In genomic region chr13:52070731-52071663, GRCm38 (mm10) we compare ENCODE assay signal across 21 mouse cellular contexts.
DNase-seq lines count a peak whose midpoint lies in the region; ATAC-seq lines count a peak whose summit lies in the region.
"Had no signal": no experiment of that assay in that cellular context is flagged by ENCODE, and none has a peak within 500 bp of the region (broad histone marks: within the 10 kb centered on the region; RNA-seq: fewer than 3 reads in every experiment).

No protein-coding gene starts in this region.

- peaks cover 31% of the 10 kb centered on the region for H3K4me1 ChIP-seq in liver, embryonic 15.5 days (replicated peaks)
- H3K4me1 ChIP-seq in midbrain, embryonic 16.5 days (ENCODE audit: control insufficient read depth, insufficient read depth, low read length): no peaks in the 10 kb centered on the region
- H3K4me1 ChIP-seq: hindbrain, embryonic 15.5 days; stomach, embryonic 15.5 days had no signal

- H3K4me3 ChIP-seq in liver, embryonic 15.5 days (replicated peaks): no peak overlapping the region
- no peak overlapping the region for H3K4me3 ChIP-seq in midbrain, embryonic 16.5 days (ENCODE audit: low read depth, low read length)
- H3K4me3 ChIP-seq: embryonic facial prominence, embryonic 13.5 days; forebrain, embryonic 10.5 days; hindbrain, embryonic 15.5 days; layer of hippocampus, adult 2 months; left cerebral cortex, adult 2 months; lung, embryonic 15.5 days; stomach, embryonic 15.5 days had no signal

- no peaks in the 10 kb centered on the region for H3K27me3 ChIP-seq in liver, embryonic 15.5 days
- H3K27me3 ChIP-seq in midbrain, embryonic 16.5 days (ENCODE audit: control insufficient read depth, insufficient read depth, low read depth, low read length): no peaks in the 10 kb centered on the region
- H3K27me3 ChIP-seq: embryonic facial prominence, embryonic 13.5 days; hindbrain, embryonic 15.5 days; lung, embryonic 15.5 days; stomach, embryonic 15.5 days had no signal

- H3K9ac ChIP-seq in liver, embryonic 15.5 days: no peak overlapping the region
- no peak overlapping the region for H3K9ac ChIP-seq in midbrain, embryonic 16.5 days (ENCODE audit: low read depth, low read length)
- H3K9ac ChIP-seq: embryonic facial prominence, embryonic 13.5 days; hindbrain, embryonic 15.5 days; lung, embryonic 15.5 days; stomach, embryonic 15.5 days had no signal

- H3K27ac ChIP-seq in liver, embryonic 15.5 days (replicated peaks): no peak overlapping the region
- H3K27ac ChIP-seq in midbrain, embryonic 16.5 days (ENCODE audit: low read length): no peak overlapping the region
- H3K27ac ChIP-seq: embryonic facial prominence, embryonic 13.5 days; forebrain, embryonic 10.5 days; hindbrain, embryonic 15.5 days; kidney, postnatal 0 days; layer of hippocampus, adult 2 months; left cerebral cortex, adult 2 months; lung, embryonic 15.5 days; macrophage; stomach, embryonic 15.5 days had no signal

- no peaks in the 10 kb centered on the region for H3K9me3 ChIP-seq in liver, embryonic 15.5 days (replicated peaks)
- H3K9me3 ChIP-seq in midbrain, embryonic 16.5 days (replicated peaks; ENCODE audit: control insufficient read depth, low read length, poor library complexity, severe bottlenecking): no peaks in the 10 kb centered on the region
- H3K9me3 ChIP-seq: embryonic facial prominence, embryonic 13.5 days; forebrain, embryonic 10.5 days; hindbrain, embryonic 15.5 days; lung, embryonic 15.5 days; stomach, embryonic 15.5 days had no signal

- H3K4me2 ChIP-seq in liver, embryonic 15.5 days: peak overlapping the region; percentile 27
- H3K4me2 ChIP-seq in midbrain, embryonic 16.5 days (ENCODE audit: low read length): no peak overlapping the region
- H3K4me2 ChIP-seq: embryonic facial prominence, embryonic 13.5 days; hindbrain, embryonic 15.5 days; lung, embryonic 15.5 days; stomach, embryonic 15.5 days had no signal

- peak; percentile 60 for ATAC-seq in CD4-positive, CD25-positive, alpha-beta regulatory T cell, adult 4 months
- ATAC-seq in hematopoietic stem cell, adult 5-6 weeks (replicated peaks in 1 of 2; ENCODE audit: insufficient read depth in 1 of 2, low FRiP score in 2 of 2, low TSS enrichment in 1 of 2, low read depth in 1 of 2, poor library complexity in 2 of 2, severe bottlenecking in 2 of 2): peak; percentile 70 to 80
- no peak for ATAC-seq in liver, embryonic 15.5 days (ENCODE audit: insufficient read depth)
- ATAC-seq in midbrain, embryonic 16.5 days: no peak

- H3K36me3 ChIP-seq in liver, embryonic 15.5 days (replicated peaks): no peaks in the 10 kb centered on the region
- H3K36me3 ChIP-seq in midbrain, embryonic 16.5 days (ENCODE audit: control insufficient read depth, insufficient read depth, low read length): no peaks in the 10 kb centered on the region
- H3K36me3 ChIP-seq: embryonic facial prominence, embryonic 13.5 days; forebrain, embryonic 10.5 days; hindbrain, embryonic 15.5 days; lung, embryonic 15.5 days; stomach, embryonic 15.5 days had no signal

- 27% methylated on average over 19 of the region's 19 CpGs for WGBS in liver, embryonic 15.5 days (ENCODE audit: insufficient replicate concordance)
- WGBS in midbrain, embryonic 16.5 days: 92% methylated on average over 19 of the region's 19 CpGs

- DNase-seq in CD4-positive, CD25-positive, alpha-beta regulatory T cell, adult 2 months (ENCODE audit: low read depth, low spot score): peak; percentile 33
- no peak for DNase-seq in layer of hippocampus, adult 8-10 months (ENCODE audit: low spot score in 2 of 2)
- DNase-seq in ovary, adult 18-20 months (ENCODE audit: low spot score): no peak
- DNase-seq: adrenal gland, adult 8-10 months; cerebellum, adult 8-10 months; gastrocnemius, postnatal 14 days; kidney, adult 11 months; right cerebral cortex, postnatal 14 days had no signal

Comparison
In these comparisons a context has a peak if more than half of its experiments do, and no peak if none do; other contexts are left out.
1. ATAC-seq: peak in CD4-positive, CD25-positive, alpha-beta regulatory T cell, adult 4 months (single experiment) and hematopoietic stem cell, adult 5-6 weeks (2 of 2); none in liver, embryonic 15.5 days (single experiment) and midbrain, embryonic 16.5 days (single experiment).